Mouse (Mus musculus): Measurements from ENCODE around the gene Magea8.
"Not testable (repeated sequence)": the region's sequence is repeated elsewhere in the genome, so short reads cannot be mapped to it uniquely, and the experiment has no call there.

Gene Magea8

GRCm38 (mm10) chrX:154995750-154996149, at the start of gene Magea8:
Gene Magea8 (minus strand): TSS chrX:154995850.
- in situ Hi-C loops (cut with MboI, MseI), result loop anchor here (5.0 kb wide), 1 partner anchor 67 kb away; the partner anchor contains the start of gene Magea5

GRCm38 (mm10) chrX:154949405-154949804, 46.2 kb downstream of the Magea8 start, which contains the start of gene Magea3:
Gene Magea3 (minus strand): TSS chrX:154949505.
- in situ Hi-C loops (cut with MboI, MseI), result not testable (repeated sequence)

- in situ Hi-C loops (cut with MboI, MseI), result not testable (repeated sequence)
These were observed 59.8 kb downstream of the Magea8 start, which contains the start of gene Magea6 for GRCm38 (mm10) chrX:154935887-154936286. Gene Magea6 (minus strand): TSS chrX:154935987.
